Mouse (Mus musculus): ENCODE results near the gene Ceacam19. TPM values are rescaled to one million over a fixed set of nuclear protein-coding genes. Genes with fewer than 3 reads are reported as not detected.

Ceacam19 gene
- polyA plus RNA-seq, 1 experiment from 2014 or later = not detected

GRCm38 (mm10) chr7:19861199-19861598, 26.6 kb downstream of the Ceacam19 start, which contains the start of gene Ceacam16:
Gene Ceacam16 (minus strand): TSS chr7:19861299.
- Histone ChIP-seq H3K36me3 (ENCODE audit: control insufficient read depth, insufficient read depth) (no peaks in the 10 kb centered on the region), H3K4me1 (replicated peaks; ENCODE audit: control insufficient read depth, insufficient read depth, low read length) (no peaks in the 10 kb centered on the region), H3K4me3 (ENCODE audit: low read depth, low read length) (no peak within 1 kb of the TSS), H3K27ac (ENCODE audit: low read depth, low read length) (no peak within 1 kb of the TSS), H3K4me2 (replicated peaks; ENCODE audit: low read depth) (no peak within 1 kb of the TSS), H3K27me3 (replicated peaks; ENCODE audit: control insufficient read depth, insufficient read depth, low read length) (no peaks in the 10 kb centered on the region), H3K9ac (ENCODE audit: low read depth, low read length) (no peak within 1 kb of the TSS), H3K9me3 (ENCODE audit: control insufficient read depth) (no peaks in the 10 kb centered on the region)
- 79% methylated on average over 9 of the region's 9 CpGs for WGBS
- TF ChIP-seq CTCF (IDR thresholded peaks at IDR 0.05; ENCODE audit: low read depth) = no peak
- ATAC-seq = no peak

- H3K27ac ChIP-seq (ENCODE audit: low read depth, low read length) = no peak overlapping the region
- no peak for TF ChIP-seq CTCF (IDR thresholded peaks at IDR 0.05; ENCODE audit: low read depth)
These were observed 28.0 kb downstream of the Ceacam19 start for GRCm38 (mm10) chr7:19859740-19860139.

GRCm38 (mm10) chr7:19856283-19856682, 31.5 kb downstream of the Ceacam19 start:
- 91% methylated on average over 6 of the region's 6 CpGs for WGBS
- no peak for TF ChIP-seq CTCF (IDR thresholded peaks at IDR 0.05; ENCODE audit: low read depth)
- no peak for ATAC-seq

More at GRCm38 (mm10) chr7:19859740-19860139, 28.0 kb downstream of the Ceacam19 start:
- WGBS = 71% methylated on average over 10 of the region's 10 CpGs
- Histone ChIP-seq H3K9me3 (ENCODE audit: control insufficient read depth) (no peaks in the 10 kb centered on the region), H3K36me3 (ENCODE audit: control insufficient read depth, insufficient read depth) (no peaks in the 10 kb centered on the region), H3K4me3 (ENCODE audit: low read depth, low read length) (no peak overlapping the region), H3K27me3 (replicated peaks; ENCODE audit: control insufficient read depth, insufficient read depth, low read length) (0 out of 2 replicates have a peak, but pooled peaks cover 3% of the 10 kb centered on the region), H3K4me2 (replicated peaks; ENCODE audit: low read depth) (no peak overlapping the region), H3K4me1 (replicated peaks; ENCODE audit: control insufficient read depth, insufficient read depth, low read length) (no peaks in the 10 kb centered on the region), H3K9ac (ENCODE audit: low read depth, low read length) (no peak overlapping the region)
- ATAC-seq = no peak

GRCm38 (mm10) chr7:19855663-19856062, 32.1 kb downstream of the Ceacam19 start:
- H3K27me3 ChIP-seq (replicated peaks; ENCODE audit: control insufficient read depth, insufficient read depth, low read length) = peaks cover 26% of the 10 kb centered on the region
- H3K36me3 ChIP-seq (ENCODE audit: control insufficient read depth, insufficient read depth) = no peaks in the 10 kb centered on the region
- no peaks in the 10 kb centered on the region for H3K9me3 ChIP-seq (ENCODE audit: control insufficient read depth)
- no peak for ATAC-seq
- no peak for TF ChIP-seq CTCF (IDR thresholded peaks at IDR 0.05; ENCODE audit: low read depth)
- H3K4me2 ChIP-seq (replicated peaks; ENCODE audit: low read depth) = no peak overlapping the region
- H3K9ac ChIP-seq (ENCODE audit: low read depth, low read length) = no peak overlapping the region
- H3K4me1 ChIP-seq (replicated peaks; ENCODE audit: control insufficient read depth, insufficient read depth, low read length) = no peaks in the 10 kb centered on the region
- no peak overlapping the region for H3K27ac ChIP-seq (ENCODE audit: low read depth, low read length)
- WGBS = 71% methylated on average over 5 of the region's 5 CpGs
- no peak overlapping the region for H3K4me3 ChIP-seq (ENCODE audit: low read depth, low read length)

More at GRCm38 (mm10) chr7:19856283-19856682, 31.5 kb downstream of the Ceacam19 start:
- Histone ChIP-seq H3K4me2 (replicated peaks; ENCODE audit: low read depth) (no peak overlapping the region), H3K36me3 (ENCODE audit: control insufficient read depth, insufficient read depth) (no peaks in the 10 kb centered on the region), H3K4me1 (replicated peaks; ENCODE audit: control insufficient read depth, insufficient read depth, low read length) (no peaks in the 10 kb centered on the region), H3K9ac (ENCODE audit: low read depth, low read length) (no peak overlapping the region), H3K9me3 (ENCODE audit: control insufficient read depth) (no peaks in the 10 kb centered on the region), H3K27me3 (replicated peaks; ENCODE audit: control insufficient read depth, insufficient read depth, low read length) (peaks cover 24% of the 10 kb centered on the region), H3K27ac (ENCODE audit: low read depth, low read length) (no peak overlapping the region), H3K4me3 (ENCODE audit: low read depth, low read length) (no peak overlapping the region)

- no peak for TF ChIP-seq CTCF (IDR thresholded peaks at IDR 0.05; ENCODE audit: low read depth)
- WGBS = 86% methylated on average over 20 of the region's 20 CpGs
- Histone ChIP-seq H3K27ac (ENCODE audit: low read depth, low read length) (no peak overlapping the region), H3K36me3 (ENCODE audit: control insufficient read depth, insufficient read depth) (no peaks in the 10 kb centered on the region), H3K9ac (ENCODE audit: low read depth, low read length) (no peak overlapping the region), H3K4me1 (replicated peaks; ENCODE audit: control insufficient read depth, insufficient read depth, low read length) (no peaks in the 10 kb centered on the region), H3K4me2 (replicated peaks; ENCODE audit: low read depth) (no peak overlapping the region), H3K9me3 (ENCODE audit: control insufficient read depth) (no peaks in the 10 kb centered on the region), H3K27me3 (replicated peaks; ENCODE audit: control insufficient read depth, insufficient read depth, low read length) (peaks cover 27% of the 10 kb centered on the region), H3K4me3 (ENCODE audit: low read depth, low read length) (no peak overlapping the region)
- ATAC-seq = no peak
These were observed 34.2 kb downstream of the Ceacam19 start for GRCm38 (mm10) chr7:19853526-19853925.

- TF ChIP-seq CTCF (IDR thresholded peaks at IDR 0.05; ENCODE audit: low read depth) = no peak
- Histone ChIP-seq H3K27me3 (replicated peaks; ENCODE audit: control insufficient read depth, insufficient read depth, low read length) (peaks cover 27% of the 10 kb centered on the region), H3K4me2 (replicated peaks; ENCODE audit: low read depth) (peak within 1 kb of the TSS; percentile 54), H3K9ac (ENCODE audit: low read depth, low read length) (no peak within 1 kb of the TSS), H3K4me3 (ENCODE audit: low read depth, low read length) (no peak within 1 kb of the TSS), H3K4me1 (replicated peaks; ENCODE audit: control insufficient read depth, insufficient read depth, low read length) (no peaks in the 10 kb centered on the region), H3K9me3 (ENCODE audit: control insufficient read depth) (no peaks in the 10 kb centered on the region), H3K36me3 (ENCODE audit: control insufficient read depth, insufficient read depth) (no peaks in the 10 kb centered on the region), H3K27ac (ENCODE audit: low read depth, low read length) (no peak within 1 kb of the TSS)
- WGBS = 2% methylated on average over 33 of the region's 33 CpGs
- peak; percentile 37; the same call in 1 of the 2 replicates for ATAC-seq
These were observed 35.8 kb downstream of the Ceacam19 start, which contains the start of gene Gm19345 for GRCm38 (mm10) chr7:19851858-19852570. Gene Gm19345 (plus strand): TSS chr7:19852003.

Data from intestine, postnatal 0 days (tissue).